Mouse (Mus musculus) T-helper 1 cell (primary cell): ENCODE data around the gene Enox1.

Experiments
- in situ Hi-C: fragments of 300-600 bp; cut with MboI, MseI; formaldehyde crosslinking; loops from one replicate; pipeline ENCODE4 v1.15.1; 2025; ENCODE audit warnings: high pct_unique_total_duplicates

The Enox1 gene

GRCm38 (mm10) chr14:77272248-77272930 is 115.8 kb downstream of the Enox1 start:
- in situ Hi-C loops, result no loop called here

- in situ Hi-C loops, result no loop called here
These were observed 116.4 kb downstream of the Enox1 start for GRCm38 (mm10) chr14:77272931-77273446.

- in situ Hi-C loops, result no loop called here
These were observed 117.2 kb downstream of the Enox1 start for GRCm38 (mm10) chr14:77273721-77274120.

- in situ Hi-C loops, result no loop called here
These were observed 119.0 kb downstream of the Enox1 start for GRCm38 (mm10) chr14:77275607-77276006.

GRCm38 (mm10) chr14:77279143-77279542 is 122.6 kb downstream of the Enox1 start:
- in situ Hi-C loops, result no loop called here

- in situ Hi-C loops, result no loop called here
These were observed 123.9 kb downstream of the Enox1 start for GRCm38 (mm10) chr14:77280454-77280853.

- in situ Hi-C loops, result no loop called here
These were observed 124.3 kb downstream of the Enox1 start for GRCm38 (mm10) chr14:77280893-77281292.

GRCm38 (mm10) chr14:77283939-77284338 is 127.4 kb downstream of the Enox1 start:
- in situ Hi-C loops, result no loop called here

- in situ Hi-C loops, result no loop called here
These were observed 128.9 kb downstream of the Enox1 start for GRCm38 (mm10) chr14:77285453-77285852.

GRCm38 (mm10) chr14:77291756-77292155 is 135.2 kb downstream of the Enox1 start:
- in situ Hi-C loops, result no loop called here

GRCm38 (mm10) chr14:77297039-77297438 is 140.5 kb downstream of the Enox1 start:
- in situ Hi-C loops, result no loop called here

- in situ Hi-C loops, result no loop called here
These were observed 141.8 kb downstream of the Enox1 start for GRCm38 (mm10) chr14:77298327-77298726.

- in situ Hi-C loops, result no loop called here
These were observed 153.0 kb downstream of the Enox1 start for GRCm38 (mm10) chr14:77309571-77309970.

GRCm38 (mm10) chr14:77311456-77311855 is 154.9 kb downstream of the Enox1 start:
- in situ Hi-C loops, result no loop called here

- in situ Hi-C loops, result no loop called here
These were observed 162.8 kb downstream of the Enox1 start for GRCm38 (mm10) chr14:77319396-77319795.

GRCm38 (mm10) chr14:77324348-77324747 is 167.8 kb downstream of the Enox1 start:
- in situ Hi-C loops, result no loop called here

- in situ Hi-C loops, result no loop called here
These were observed 171.1 kb downstream of the Enox1 start for GRCm38 (mm10) chr14:77327693-77328092.

GRCm38 (mm10) chr14:77329791-77330190 is 173.2 kb downstream of the Enox1 start:
- in situ Hi-C loops, result no loop called here

- in situ Hi-C loops, result loop anchor here (10.0 kb wide), 1 partner anchor 199 kb away; no protein-coding TSS in a partner anchor
These were observed 187.2 kb downstream of the Enox1 start for GRCm38 (mm10) chr14:77343662-77344340.

GRCm38 (mm10) chr14:77346296-77346695 is 189.7 kb downstream of the Enox1 start:
- in situ Hi-C loops, result loop anchor here (10.0 kb wide), 1 partner anchor 201 kb away; no protein-coding TSS in a partner anchor

GRCm38 (mm10) chr14:77351803-77352352 is 195.3 kb downstream of the Enox1 start:
- in situ Hi-C loops, result no loop called here

GRCm38 (mm10) chr14:77362662-77363061 is 206.1 kb downstream of the Enox1 start:
- in situ Hi-C loops, result no loop called here

GRCm38 (mm10) chr14:77368411-77368810 is 211.8 kb downstream of the Enox1 start:
- in situ Hi-C loops, result no loop called here
